Mouse (Mus musculus): ENCODE measurements at regions not wholly inside any gene's neighbourhood (a gene's known extent, or its start where the extent isn't known, plus 50 kb on each side); places are given as distances from the start of the nearest gene placed in this dataset.

- TF ChIP-seq GATA1 (IDR thresholded peaks at IDR 0.05; ENCODE audit: borderline replicate concordance, low read length): no peak
- TF ChIP-seq FLI1 (IDR thresholded peaks at IDR 0.05; ENCODE audit: low read length): no peak
Measured at GRCm38 (mm10) chr3:147060659-147061058, 208.5 kb downstream of the Ttll7 start.

Measured in megakaryocyte, embryonic 14.5 days (primary cell).